Mouse (Mus musculus) forebrain, embryonic 12.5 days (tissue): ENCODE results near the gene Adcy1. TPM values are rescaled to one million over a fixed set of nuclear protein-coding genes. Genes with fewer than 3 reads are reported as not detected.

Experiments used
- ATAC-seq: fragments of 200-750 bp; cut with Nextera tagmentation; 2 replicates; pipeline ENCODE4 v1.8.0; 2017; ENCODE audit warnings: moderate TSS enrichment; ENCODE audit not compliant: low FRiP score
- H3K27ac ChIP-seq: fragments of 300-500 bp; sonication (generic); 2 replicates; pipeline ENCODE4 v1.5.1; 2016; ENCODE audit warnings: mild to moderate bottlenecking
- H3K27me3 ChIP-seq: fragments of 300-500 bp; sonication (generic); 2 replicates; pipeline ENCODE4 v1.6.1; 2016; ENCODE audit warnings: mild to moderate bottlenecking
- H3K36me3 ChIP-seq: fragments of 300-500 bp; sonication (generic); replicated peaks from 2 replicates; pipeline ENCODE4 v1.6.1; 2016; ENCODE audit warnings: mild to moderate bottlenecking
- H3K4me1 ChIP-seq: fragments of 300-500 bp; sonication (generic); 2 replicates; pipeline ENCODE4 v1.6.1; 2016
- H3K4me2 ChIP-seq: fragments of 300-500 bp; sonication (generic); 2 replicates; pipeline ENCODE4 v1.6.1; 2016; ENCODE audit warnings: mild to moderate bottlenecking, moderate library complexity
- H3K4me3 ChIP-seq: fragments of 300-500 bp; sonication (generic); replicated peaks from 2 replicates; pipeline ENCODE4 v1.5.1; 2016; ENCODE audit warnings: mild to moderate bottlenecking
- H3K9ac ChIP-seq: fragments of 300-500 bp; sonication (generic); 2 replicates; pipeline ENCODE4 v1.6.1; 2016; ENCODE audit warnings: mild to moderate bottlenecking
- H3K9me3 ChIP-seq: fragments of 300-500 bp; sonication (generic); 2 replicates; pipeline ENCODE4 v1.6.1; 2016
- WGBS: fragments of 180-500 bp; shearing (Covaris S2); methylation state at CpG from one replicate; pipeline ENCODE4 v1.1.7; 2016; 5-methylcytosine and 5-hydroxymethylcytosine counted together
- polyA plus RNA-seq: library from polyadenylated mRNA; unstranded; fragments of >200 nt; fragmentation: Nextera tagmentation; extraction: Ambion mirVana; gene quantifications from 2 replicates; pipeline ENCODE4 v1.2.1, GENCODE M21; 2016

The Adcy1 gene
- polyA plus RNA-seq, 1 experiment from 2014 or later, result 1.3 TPM

DNA sequence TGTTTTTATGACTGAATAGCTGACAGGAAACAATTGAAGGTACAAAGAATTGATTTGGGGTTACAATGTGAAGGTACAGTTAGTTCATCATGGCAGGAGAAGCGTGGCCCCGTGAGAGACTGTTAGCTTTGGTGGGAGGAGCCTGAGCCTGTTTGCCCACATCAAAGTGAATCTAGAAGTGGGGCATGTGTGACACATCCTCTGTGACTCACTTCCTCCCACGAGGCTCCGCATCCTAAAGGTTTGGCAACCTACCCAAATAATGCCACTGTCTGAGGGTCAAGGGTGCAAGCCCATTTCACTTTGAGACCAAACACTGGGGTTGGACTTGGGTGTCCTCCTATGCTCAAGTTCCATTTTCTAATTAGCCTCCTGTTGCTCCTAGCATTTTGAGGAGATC, 81.9 kb downstream of the Adcy1 start:
- WGBS, result 93% methylated on average over 4 of the region's 4 CpGs
- Histone ChIP-seq H3K9me3 (no peaks in the 10 kb centered on the region), H3K36me3 (no peaks in the 10 kb centered on the region), H3K27ac (no peak overlapping the region), H3K4me1 (0 out of 2 replicates have a peak, but pooled peaks cover 3% of the 10 kb centered on the region), H3K4me2 (no peak overlapping the region), H3K27me3 (no peaks in the 10 kb centered on the region), H3K4me3 (no peak overlapping the region), H3K9ac (no peak overlapping the region)
- ATAC-seq, result no peak

- Histone ChIP-seq H3K9ac (no peak overlapping the region), H3K4me3 (no peak overlapping the region), H3K27ac (no peak overlapping the region), H3K4me2 (no peak overlapping the region), H3K9me3 (no peaks in the 10 kb centered on the region), H3K27me3 (no peaks in the 10 kb centered on the region), H3K36me3 (no peaks in the 10 kb centered on the region), H3K4me1 (0 out of 2 replicates have a peak, but pooled peaks cover 3% of the 10 kb centered on the region)
- no peak for ATAC-seq
- 87% methylated on average over 8 of the region's 8 CpGs for WGBS
Measured at GRCm38 (mm10) chr11:7147536-7147935, 84.2 kb downstream of the Adcy1 start.

GRCm38 (mm10) chr11:7147945-7148344, 84.7 kb downstream of the Adcy1 start:
- H3K27me3 ChIP-seq, result no peaks in the 10 kb centered on the region
- no peaks in the 10 kb centered on the region for H3K36me3 ChIP-seq
- H3K9ac ChIP-seq, result no peak overlapping the region
- 90% methylated on average over 7 of the region's 7 CpGs for WGBS
- no peak for ATAC-seq
- no peaks in the 10 kb centered on the region for H3K4me1 ChIP-seq
- no peaks in the 10 kb centered on the region for H3K9me3 ChIP-seq
- H3K4me2 ChIP-seq, result no peak overlapping the region
- H3K27ac ChIP-seq, result no peak overlapping the region
- H3K4me3 ChIP-seq, result no peak overlapping the region

DNA sequence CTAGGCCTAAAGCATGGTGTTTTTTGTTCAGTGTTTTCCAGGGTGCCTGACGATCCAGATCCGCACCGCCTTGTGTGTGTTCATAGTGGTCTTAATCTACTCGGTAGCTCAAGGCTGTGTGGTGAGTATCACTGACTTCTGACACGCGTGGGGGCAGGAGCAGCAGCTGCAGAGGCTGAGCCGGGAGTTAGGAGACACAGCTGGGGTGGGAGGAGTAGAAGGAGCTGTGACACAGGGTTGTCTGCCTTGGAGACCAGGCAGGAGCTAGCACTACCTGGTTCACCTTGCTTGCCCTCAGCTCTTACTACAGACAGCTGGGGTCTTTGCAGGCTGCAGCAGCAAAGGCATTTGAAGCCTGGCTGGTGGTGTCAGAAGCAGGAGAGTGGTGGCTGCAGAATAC, 86.2 kb downstream of the Adcy1 start:
- Histone ChIP-seq H3K4me2 (no peak overlapping the region), H3K27me3 (no peaks in the 10 kb centered on the region), H3K4me3 (no peak overlapping the region), H3K36me3 (no peaks in the 10 kb centered on the region), H3K4me1 (no peaks in the 10 kb centered on the region), H3K9me3 (no peaks in the 10 kb centered on the region), H3K27ac (no peak overlapping the region), H3K9ac (no peak overlapping the region)
- 82% methylated on average over 7 of the region's 7 CpGs for WGBS
- no peak for ATAC-seq

- no peak overlapping the region for H3K4me2 ChIP-seq
- H3K36me3 ChIP-seq, result no peaks in the 10 kb centered on the region
- H3K9me3 ChIP-seq, result no peaks in the 10 kb centered on the region
- H3K9ac ChIP-seq, result no peak overlapping the region
- ATAC-seq, result no peak
- no peaks in the 10 kb centered on the region for H3K4me1 ChIP-seq
- H3K27ac ChIP-seq, result no peak overlapping the region
- H3K27me3 ChIP-seq, result no peaks in the 10 kb centered on the region
- H3K4me3 ChIP-seq, result no peak overlapping the region
- 95% methylated on average over 8 of the region's 8 CpGs for WGBS
Measured at GRCm38 (mm10) chr11:7150511-7150910, 87.2 kb downstream of the Adcy1 start.

DNA sequence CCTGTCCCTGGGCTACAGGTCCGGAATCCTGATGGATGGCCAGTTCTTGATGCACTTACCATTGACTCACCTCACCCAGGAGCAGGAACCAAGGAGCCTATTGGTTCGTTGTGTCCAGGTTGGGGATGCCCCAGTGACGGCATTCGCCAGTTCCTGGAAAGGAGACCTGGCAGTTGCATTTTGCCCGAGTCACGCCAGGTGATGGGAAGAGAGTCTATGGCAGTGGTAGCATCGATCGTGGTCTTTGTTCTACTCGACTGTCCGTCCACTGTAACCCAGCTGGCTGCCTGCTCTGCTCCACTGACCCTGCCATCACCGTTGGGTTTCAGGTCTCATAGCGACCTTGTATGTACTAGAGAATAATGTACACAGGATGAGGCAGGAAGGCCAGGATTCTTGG, 89.1 kb downstream of the Adcy1 start:
- H3K27ac ChIP-seq, result no peak overlapping the region
- H3K4me1 ChIP-seq, result no peaks in the 10 kb centered on the region
- H3K9me3 ChIP-seq, result no peaks in the 10 kb centered on the region
- WGBS, result 96% methylated on average over 12 of the region's 12 CpGs
- H3K27me3 ChIP-seq, result no peaks in the 10 kb centered on the region
- no peaks in the 10 kb centered on the region for H3K36me3 ChIP-seq
- H3K4me2 ChIP-seq, result no peak overlapping the region
- ATAC-seq, result no peak
- H3K9ac ChIP-seq, result no peak overlapping the region
- no peak overlapping the region for H3K4me3 ChIP-seq

- no peak overlapping the region for H3K4me2 ChIP-seq
- no peak overlapping the region for H3K27ac ChIP-seq
- no peaks in the 10 kb centered on the region for H3K4me1 ChIP-seq
- no peak for ATAC-seq
- no peaks in the 10 kb centered on the region for H3K36me3 ChIP-seq
- no peaks in the 10 kb centered on the region for H3K9me3 ChIP-seq
- WGBS, result 85% methylated on average over 8 of the region's 8 CpGs
- H3K27me3 ChIP-seq, result no peaks in the 10 kb centered on the region
- no peak overlapping the region for H3K9ac ChIP-seq
- no peak overlapping the region for H3K4me3 ChIP-seq
Measured at GRCm38 (mm10) chr11:7153081-7153480, 89.8 kb downstream of the Adcy1 start.

GRCm38 (mm10) chr11:7156427-7156826, 93.1 kb downstream of the Adcy1 start:
- WGBS, result 78% methylated on average over 4 of the region's 4 CpGs

DNA sequence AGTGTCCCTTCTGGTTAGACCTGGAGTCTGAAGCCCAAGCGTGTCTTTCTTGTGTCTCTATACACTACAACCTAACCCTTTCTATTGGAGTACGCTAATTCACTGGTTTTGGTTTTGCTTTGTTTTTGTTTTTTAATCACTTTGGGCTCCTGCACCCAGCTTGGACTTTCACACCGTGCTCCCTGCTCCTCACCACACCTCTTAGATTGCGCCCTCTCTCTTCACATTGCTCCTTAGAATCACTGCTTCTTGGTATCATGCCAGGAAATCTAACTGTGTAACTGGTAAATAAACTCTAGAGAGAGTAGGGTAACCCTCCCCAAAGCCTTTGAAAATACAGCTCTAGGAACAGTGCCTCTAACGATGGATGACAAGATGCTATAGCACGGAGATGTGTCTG, 94.9 kb downstream of the Adcy1 start:
- H3K4me3 ChIP-seq, result no peak overlapping the region
- H3K4me2 ChIP-seq, result no peak overlapping the region
- H3K36me3 ChIP-seq, result no peaks in the 10 kb centered on the region
- no peak overlapping the region for H3K27ac ChIP-seq
- no peaks in the 10 kb centered on the region for H3K9me3 ChIP-seq
- no peak overlapping the region for H3K9ac ChIP-seq
- no peaks in the 10 kb centered on the region for H3K27me3 ChIP-seq
- 86% methylated on average over 6 of the region's 6 CpGs for WGBS
- H3K4me1 ChIP-seq, result peaks cover 10% of the 10 kb centered on the region
- ATAC-seq, result no peak

More at GRCm38 (mm10) chr11:7156427-7156826, 93.1 kb downstream of the Adcy1 start:
- H3K4me3 ChIP-seq, result no peak overlapping the region
- H3K27me3 ChIP-seq, result no peaks in the 10 kb centered on the region
- peaks cover 10% of the 10 kb centered on the region for H3K4me1 ChIP-seq
- ATAC-seq, result no peak
- H3K9ac ChIP-seq, result no peak overlapping the region
- no peaks in the 10 kb centered on the region for H3K9me3 ChIP-seq
- no peak overlapping the region for H3K27ac ChIP-seq
- no peaks in the 10 kb centered on the region for H3K36me3 ChIP-seq
- H3K4me2 ChIP-seq, result no peak overlapping the region

DNA sequence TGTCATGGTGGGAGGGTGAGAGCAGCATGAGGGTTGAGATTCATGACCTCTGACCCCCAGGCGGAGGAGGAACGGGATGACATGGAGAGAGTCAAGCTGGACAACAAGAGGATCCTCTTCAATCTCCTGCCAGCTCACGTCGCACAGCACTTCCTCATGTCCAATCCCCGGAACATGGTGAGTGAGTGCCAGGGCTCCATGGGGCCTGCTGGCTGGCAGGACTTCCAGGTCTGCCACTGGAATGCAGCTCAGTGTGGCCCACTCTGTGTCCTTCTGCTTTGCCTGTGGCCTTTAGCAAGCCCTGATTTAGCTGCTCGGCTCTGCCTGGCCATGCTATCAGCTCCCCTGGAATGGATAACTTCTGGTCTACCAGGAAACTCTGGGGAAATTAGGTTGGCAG, 96.9 kb downstream of the Adcy1 start:
- WGBS, result 79% methylated on average over 6 of the region's 6 CpGs
- ATAC-seq, result no peak
- no peak overlapping the region for H3K27ac ChIP-seq
- H3K36me3 ChIP-seq, result no peaks in the 10 kb centered on the region
- no peak overlapping the region for H3K4me2 ChIP-seq
- H3K9me3 ChIP-seq, result no peaks in the 10 kb centered on the region
- no peak overlapping the region for H3K9ac ChIP-seq
- H3K4me1 ChIP-seq, result peaks cover 16% of the 10 kb centered on the region
- no peaks in the 10 kb centered on the region for H3K27me3 ChIP-seq
- H3K4me3 ChIP-seq, result no peak overlapping the region

DNA sequence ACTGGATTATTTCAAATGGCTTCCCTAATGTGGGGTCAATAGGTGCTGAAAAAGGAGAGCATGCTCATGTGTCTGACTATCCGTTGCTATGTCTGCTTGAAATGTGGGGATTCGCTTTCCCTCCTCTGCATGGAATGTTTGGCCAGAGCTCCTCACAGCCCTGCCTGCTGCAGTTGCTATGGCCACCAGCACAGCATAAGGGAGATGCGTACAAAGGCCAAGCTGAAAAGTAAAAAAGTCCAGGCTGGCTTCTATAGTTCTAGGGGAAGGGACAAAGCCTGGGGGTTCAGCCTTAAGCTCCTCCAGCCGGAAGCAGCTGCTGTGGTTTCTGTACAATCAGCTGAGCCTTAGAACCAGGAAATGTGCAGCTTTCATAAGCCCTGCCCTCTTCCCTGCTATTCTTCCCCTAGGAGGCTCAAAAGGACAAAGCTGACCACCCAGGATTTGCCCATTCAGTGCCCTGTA, 97.4 kb downstream of the Adcy1 start:
- peak; percentile 15; the same call in 1 of the 2 replicates for ATAC-seq

GRCm38 (mm10) chr11:7161502-7162174, 98.3 kb downstream of the Adcy1 start:
- 74% methylated on average over 8 of the region's 8 CpGs for WGBS
- Histone ChIP-seq H3K4me3 (no peak overlapping the region), H3K9ac (no peak overlapping the region), H3K9me3 (no peaks in the 10 kb centered on the region), H3K4me1 (peaks cover 16% of the 10 kb centered on the region), H3K36me3 (no peaks in the 10 kb centered on the region), H3K27ac (no peak overlapping the region), H3K4me2 (no peak overlapping the region), H3K27me3 (no peaks in the 10 kb centered on the region)
- ATAC-seq, result no peak

More for the DNA sequence above, 97.4 kb downstream of the Adcy1 start:
- 26% methylated on average over 4 of the region's 4 CpGs for WGBS
- Histone ChIP-seq H3K4me2 (no peak overlapping the region), H3K4me3 (no peak overlapping the region), H3K9me3 (no peaks in the 10 kb centered on the region), H3K36me3 (no peaks in the 10 kb centered on the region), H3K27ac (0 out of 2 replicates have a peak overlapping the region, but pooled peaks have one; percentile 46), H3K9ac (no peak overlapping the region), H3K27me3 (no peaks in the 10 kb centered on the region), H3K4me1 (peaks cover 16% of the 10 kb centered on the region)

DNA sequence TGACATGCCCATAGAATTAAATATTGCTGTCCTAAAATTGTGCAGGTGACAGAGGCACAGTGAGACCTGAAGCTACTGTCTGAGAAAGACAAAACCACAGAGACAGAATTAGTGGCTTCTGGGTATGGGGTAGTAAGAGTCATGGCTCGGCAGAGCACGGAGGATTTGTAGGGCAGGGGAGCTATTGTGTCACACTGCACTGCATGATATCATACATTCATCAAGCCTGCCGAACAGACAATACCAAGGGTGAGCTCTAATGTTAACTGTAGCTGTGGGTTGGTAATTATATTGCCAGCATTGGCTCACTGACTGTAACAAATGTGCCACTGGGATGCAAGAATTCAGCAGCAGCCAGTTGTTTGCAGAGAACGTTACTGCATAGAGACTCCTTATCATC, 101.1 kb downstream of the Adcy1 start:
- no peak overlapping the region for H3K4me2 ChIP-seq
- no peak overlapping the region for H3K27ac ChIP-seq
- H3K27me3 ChIP-seq, result no peaks in the 10 kb centered on the region
- 37% methylated on average over 4 of the region's 4 CpGs for WGBS
- H3K9me3 ChIP-seq, result no peaks in the 10 kb centered on the region
- no peak overlapping the region for H3K4me3 ChIP-seq
- no peaks in the 10 kb centered on the region for H3K36me3 ChIP-seq
- H3K4me1 ChIP-seq, result peaks cover 16% of the 10 kb centered on the region
- no peak overlapping the region for H3K9ac ChIP-seq
- ATAC-seq, result no peak
